Mouse (Mus musculus) adrenal gland, postnatal 14 days (tissue): ENCODE measurements around the gene Olfr70. TPM values are rescaled to one million over a fixed set of nuclear protein-coding genes. Genes with fewer than 3 reads are reported as not detected.
A peak's percentile ranks its signal among the peaks of the same experiment; 100 is the strongest.

Experiments
- DNase-seq: peaks from one replicate; pipeline ENCODE4 v3.0.0; 2021; ENCODE audit warnings: mixed read lengths
- total RNA-seq: library from RNA; stranded (reverse); gene quantifications from 2 replicates; pipeline ENCODE4 v1.2.3, GENCODE M21; 2021

The Olfr70 gene
- total RNA-seq, 1 experiment from 2014 or later = not detected

DNA sequence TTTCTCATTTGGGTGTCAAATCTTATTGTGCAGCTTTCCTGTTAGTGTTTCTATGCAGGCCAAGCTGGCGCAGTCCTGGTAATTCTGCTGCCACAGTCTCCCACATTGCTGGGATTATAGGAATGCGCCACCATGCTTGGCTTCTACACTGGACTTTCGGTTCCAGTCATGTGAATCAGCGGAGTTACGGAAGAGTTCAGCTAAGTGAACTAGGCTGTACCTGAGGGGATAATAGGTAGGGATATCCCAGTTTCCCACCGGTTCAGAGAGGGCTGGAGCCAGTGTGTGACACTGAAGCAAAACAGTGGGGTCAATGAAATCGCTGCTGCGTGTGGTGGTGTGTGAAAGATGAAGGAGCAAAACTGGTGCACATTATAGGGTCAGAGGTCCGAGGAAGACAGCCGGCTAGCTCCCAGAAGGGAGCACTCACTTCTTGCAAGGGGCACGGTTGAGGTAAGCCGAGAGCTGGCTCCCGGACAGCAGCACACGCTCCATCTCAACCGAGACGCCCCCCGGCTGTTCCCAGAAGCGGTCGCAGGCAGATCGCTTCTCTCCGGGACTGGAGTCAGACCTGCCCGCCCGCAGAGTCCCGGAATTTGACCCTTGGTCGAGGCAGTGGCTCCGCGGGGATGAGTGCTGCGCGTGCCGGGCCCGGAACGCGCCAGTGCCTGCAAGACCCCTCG lies 44.8 kb downstream of the Olfr70 start:
- no peak for DNase-seq

DNA sequence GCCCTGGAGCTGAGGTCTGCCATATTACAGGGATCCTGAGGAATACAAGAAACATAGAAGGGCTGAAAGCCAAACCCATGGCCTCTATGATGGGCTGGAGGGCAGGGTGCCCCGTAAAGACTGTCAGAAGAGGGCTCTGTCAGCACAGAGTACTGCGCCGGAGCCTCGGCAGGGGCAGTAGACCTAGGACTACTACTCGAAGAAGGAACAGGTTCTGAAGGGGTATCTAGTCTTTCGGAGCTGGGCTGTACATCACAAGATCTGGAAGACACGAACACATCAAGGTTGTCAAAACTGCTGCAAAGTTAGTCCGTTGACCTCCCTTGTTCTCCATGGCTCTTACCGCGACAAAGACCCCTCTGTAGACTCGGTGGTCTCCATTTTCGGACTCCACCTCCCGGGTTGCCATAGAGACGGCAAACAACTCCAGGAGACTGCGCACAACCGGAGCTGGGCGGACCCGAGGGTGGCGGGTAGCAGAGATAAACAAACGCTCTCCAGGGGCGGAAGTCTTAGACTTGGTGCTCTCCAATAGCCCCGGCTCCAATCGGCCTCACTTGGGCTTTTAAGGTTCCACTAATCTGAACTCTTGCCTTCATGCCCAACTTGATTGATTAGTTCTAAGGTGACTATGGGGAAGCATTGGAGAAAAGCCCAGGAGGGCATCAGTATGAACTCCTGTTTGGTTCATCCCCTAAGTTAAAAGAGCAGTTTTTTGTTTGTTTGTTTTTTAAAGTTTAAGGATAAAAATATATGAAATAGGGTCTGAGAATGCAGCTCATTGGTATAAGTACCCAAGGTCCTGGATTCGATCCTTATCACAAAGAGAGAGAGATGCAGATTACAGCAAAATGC lies 47.2 kb downstream of the Olfr70 start, which contains the start of gene Spag8:
TSS of gene Spag8 (minus strand) at position 434 of the 855 bp plus-strand sequence.
- DNase-seq = peak; percentile 63

DNA sequence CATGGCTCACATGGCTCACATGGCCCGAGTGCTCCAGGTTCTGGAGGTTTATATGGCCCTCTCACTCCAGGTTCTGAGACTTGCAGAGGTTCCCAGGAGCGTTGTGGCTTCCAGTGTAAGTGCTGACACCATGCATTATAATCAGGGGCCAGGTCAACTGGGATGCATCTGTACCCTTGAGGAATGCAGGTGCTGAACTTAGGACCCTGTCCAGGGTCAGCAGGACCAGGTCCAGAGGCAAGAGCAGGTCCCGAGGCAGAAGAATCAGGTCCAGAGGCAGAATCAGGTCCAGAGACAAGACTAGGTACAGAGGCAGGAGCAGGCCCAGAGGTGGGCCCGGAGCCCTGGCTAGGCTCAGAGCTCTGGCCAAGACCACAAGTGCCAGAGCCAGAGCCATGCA lies 47.9 kb downstream of the Olfr70 start:
- DNase-seq = no peak

DNA sequence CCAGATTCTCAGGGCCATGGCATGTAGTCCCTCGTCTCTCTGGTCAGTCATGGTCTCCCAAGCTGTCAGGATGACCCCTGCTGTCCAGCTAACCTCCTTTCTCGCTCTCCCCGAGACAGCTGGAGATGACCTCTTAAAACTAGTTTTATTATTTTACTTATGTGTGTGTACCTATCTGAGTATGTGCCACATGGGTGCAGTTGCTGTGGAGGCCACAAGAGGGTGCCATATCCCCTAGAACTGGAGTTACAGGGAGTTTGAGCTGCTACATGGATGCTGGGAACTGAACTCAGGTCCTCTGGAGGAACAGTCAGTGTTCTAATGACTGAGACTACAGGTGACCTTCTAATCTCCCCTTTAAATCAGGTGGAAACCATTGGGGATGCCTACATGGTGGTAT lies 50.8 kb downstream of the Olfr70 start:
- DNase-seq = no peak

Other genes with a start within 250 kb of the Olfr70 start
- gene Cd72, start 246.2 kb downstream of the Olfr70 start, total RNA-seq = 2.7 and 12.7 TPM in 2 replicates
- gene Sit1, start 217.1 kb downstream of the Olfr70 start, total RNA-seq = 0.59 and 1.3 TPM in 2 replicates
- gene Ccdc107, start 207.9 kb downstream of the Olfr70 start, total RNA-seq = 48.3 and 50.0 TPM in 2 replicates
- 5.2 and 6.8 TPM in 2 replicates for gene Arhgef39, start 201.1 kb downstream of the Olfr70 start, total RNA-seq
- 0.37 and 0.83 TPM in 2 replicates for gene Car9, start 193.8 kb downstream of the Olfr70 start, total RNA-seq
- 84.5 and 88.0 TPM in 2 replicates for gene Tpm2, start 177.0 kb downstream of the Olfr70 start, total RNA-seq
- 108 and 117 TPM in 2 replicates for gene Creb3, start 138.5 kb downstream of the Olfr70 start, total RNA-seq
- gene Tln1, start 138.1 kb downstream of the Olfr70 start, total RNA-seq = 201 and 213 TPM in 2 replicates
- 43.3 and 52.6 TPM in 2 replicates for gene Rgp1, start 122.1 kb downstream of the Olfr70 start, total RNA-seq
- 11.7 and 15.0 TPM in 2 replicates for gene Gba2, start 121.9 kb downstream of the Olfr70 start, total RNA-seq
- 2.1 and 2.3 TPM in 2 replicates for gene Msmp, start 116.3 kb downstream of the Olfr70 start, total RNA-seq
- gene Npr2, start 68.9 kb downstream of the Olfr70 start, total RNA-seq = 36.4 and 43.9 TPM in 2 replicates
- gene Spag8, start 47.2 kb downstream of the Olfr70 start, total RNA-seq = 0.93 and 1.1 TPM in 2 replicates
- 91.7 and 99.5 TPM in 2 replicates for gene Hint2, start 44.3 kb downstream of the Olfr70 start, total RNA-seq
- gene Tmem8b, start 31.8 kb downstream of the Olfr70 start, total RNA-seq = 7.2 and 9.9 TPM in 2 replicates
- gene Fam221b, start 31.7 kb downstream of the Olfr70 start, total RNA-seq = 0.30 TPM in 1 of 2 replicates, not detected in the other
- not detected in 2 replicates for gene Olfr71, start 9.4 kb upstream of the Olfr70 start, total RNA-seq
- gene Hrct1, start 26.4 kb upstream of the Olfr70 start, total RNA-seq = 4.4 and 6.2 TPM in 2 replicates
- gene Spaar, start 29.2 kb upstream of the Olfr70 start, total RNA-seq = 4.2 and 6.2 TPM in 2 replicates
- gene Olfr159, start 70.2 kb upstream of the Olfr70 start, total RNA-seq = not detected in 2 replicates
- gene Olfr156, start 123.1 kb upstream of the Olfr70 start, total RNA-seq = not detected in 2 replicates
- not detected in 2 replicates for gene Olfr157, start 139.4 kb upstream of the Olfr70 start, total RNA-seq
- not detected in 2 replicates for gene Olfr155, start 150.8 kb upstream of the Olfr70 start, total RNA-seq
- gene Reck, start 174.7 kb upstream of the Olfr70 start, total RNA-seq = 14.6 and 16.6 TPM in 2 replicates